Mouse (Mus musculus) heart, adult 8-10 months (tissue): ENCODE measurements around the gene Trim65. TPM values are rescaled to one million over a fixed set of nuclear protein-coding genes. Genes with fewer than 3 reads are reported as not detected.

Experiments
- DNase-seq: peaks from one replicate; pipeline ENCODE4 v3.0.0; 2022; ENCODE audit warnings: low spot score
- total RNA-seq, 4 experiments: library from RNA; stranded (reverse); gene quantifications; 2 replicates each; pipeline ENCODE4 v1.2.4; 2022

Gene Trim65
- total RNA-seq, 4 experiments from 2014 or later = 6.6 to 8.2 (median 7.6) TPM

- no peak for DNase-seq
Observed at GRCm38 (mm10) chr11:116088741-116089394, 42.1 kb downstream of the Trim65 start.

GRCm38 (mm10) chr11:116088188-116088587, 42.7 kb downstream of the Trim65 start:
- DNase-seq = no peak

- DNase-seq = peak; percentile 93
Observed at GRCm38 (mm10) chr11:116087194-116088130, 43.5 kb downstream of the Trim65 start.

GRCm38 (mm10) chr11:116086258-116087193, 44.4 kb downstream of the Trim65 start, which contains the start of gene Wbp2:
Wbp2 (minus strand) TSS chr11:116086995.
- peak; percentile 98 for DNase-seq

- DNase-seq = no peak
Observed at GRCm38 (mm10) chr11:116084166-116084565, 46.8 kb downstream of the Trim65 start.

- DNase-seq = no peak
Observed at GRCm38 (mm10) chr11:116083096-116083672, 47.7 kb downstream of the Trim65 start.

- no peak for DNase-seq
Observed at GRCm38 (mm10) chr11:116081081-116081480, 49.8 kb downstream of the Trim65 start.

GRCm38 (mm10) chr11:116079511-116079910, 51.4 kb downstream of the Trim65 start:
- no peak for DNase-seq

- no peak for DNase-seq
Observed at GRCm38 (mm10) chr11:116078676-116079320, 52.1 kb downstream of the Trim65 start.

- DNase-seq = no peak
Observed at GRCm38 (mm10) chr11:116078221-116078620, 52.7 kb downstream of the Trim65 start.

- DNase-seq = no peak
Observed at GRCm38 (mm10) chr11:116077446-116078204, 53.3 kb downstream of the Trim65 start, which contains the start of gene Unc13d. Unc13d (minus strand) TSS chr11:116077961.

GRCm38 (mm10) chr11:116076836-116077235, 54.1 kb downstream of the Trim65 start:
- no peak for DNase-seq

GRCm38 (mm10) chr11:116076266-116076540, 54.7 kb downstream of the Trim65 start:
- no peak for DNase-seq

- DNase-seq = no peak
Observed at GRCm38 (mm10) chr11:116075539-116076265, 55.2 kb downstream of the Trim65 start.

GRCm38 (mm10) chr11:116074436-116074991, 56.4 kb downstream of the Trim65 start:
- DNase-seq = no peak

- no peak for DNase-seq
Observed at GRCm38 (mm10) chr11:116072608-116073007, 58.3 kb downstream of the Trim65 start.
